Mouse (Mus musculus): ENCODE results near the gene Cdh11.
"Not testable (repeated sequence)": the region's sequence is repeated elsewhere in the genome, so short reads cannot be mapped to it uniquely, and the experiment has no call there.

Cdh11 gene

DNA sequence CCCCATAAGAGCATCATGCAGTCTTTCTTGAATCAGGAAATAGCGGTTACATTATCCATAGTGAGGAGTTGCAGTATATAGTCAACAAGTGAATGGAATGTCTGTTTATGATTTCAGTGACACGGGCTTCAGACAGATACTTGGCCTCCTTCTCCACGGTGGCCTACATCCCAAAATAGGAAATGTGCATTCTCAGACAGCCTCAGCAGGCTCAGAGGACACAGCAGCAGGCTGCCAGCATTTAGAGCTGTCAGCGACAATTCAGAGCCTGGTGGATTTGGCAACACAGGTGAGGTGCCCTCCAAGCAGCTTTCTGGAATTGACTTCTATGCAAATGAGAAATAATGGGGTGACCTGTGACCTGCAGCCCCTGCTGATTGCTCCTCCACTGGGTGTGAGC, 69.5 kb downstream of the Cdh11 start:
- DNase-seq (ENCODE audit: low read depth): no peak

DNA sequence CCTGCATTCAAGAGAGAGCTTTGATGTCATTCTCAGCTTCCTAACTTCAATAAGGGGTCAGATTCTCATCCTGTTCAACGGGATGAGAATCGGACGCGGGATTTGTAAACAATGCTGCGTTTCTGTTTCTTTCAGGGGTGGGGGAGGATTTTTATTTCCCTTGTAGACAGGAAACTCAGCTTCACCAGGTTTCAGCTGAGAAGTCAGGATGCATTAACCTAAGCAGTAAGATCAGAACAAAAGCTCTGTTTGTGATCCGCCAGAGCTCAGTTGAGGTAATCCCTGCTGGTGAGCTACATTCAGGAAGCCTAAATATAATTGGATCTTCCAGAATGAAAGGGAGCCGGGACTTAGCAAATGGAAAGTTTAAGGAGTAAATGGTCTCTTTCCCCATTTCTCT, 78.1 kb downstream of the Cdh11 start:
- DNase-seq (ENCODE audit: low read depth): no peak

DNA sequence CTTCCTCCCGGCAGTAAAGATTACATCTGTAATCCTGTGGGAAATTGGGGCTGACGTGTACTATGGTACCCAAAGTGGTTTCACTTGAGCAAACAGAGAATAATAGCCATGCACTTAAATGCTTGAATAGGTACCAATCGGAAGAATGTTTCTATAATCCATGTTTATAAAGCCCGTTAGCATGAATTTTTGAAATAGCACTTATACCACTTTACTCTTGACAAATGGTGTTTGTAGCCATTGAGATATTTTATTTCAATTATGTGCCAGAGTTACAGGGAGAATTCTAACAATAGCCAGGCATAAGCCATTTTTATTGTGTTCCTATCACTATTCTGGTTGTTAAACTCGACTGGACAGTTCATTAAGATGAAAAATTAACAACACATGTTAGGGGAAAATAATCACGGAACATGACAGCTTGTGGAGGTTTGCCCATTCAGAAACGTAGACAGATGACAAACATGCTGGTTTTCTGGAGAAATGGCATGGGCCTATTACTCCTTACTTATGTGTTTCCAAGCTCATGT, 80.0 kb downstream of the Cdh11 start:
- no peak for DNase-seq (ENCODE audit: low read depth)

DNA sequence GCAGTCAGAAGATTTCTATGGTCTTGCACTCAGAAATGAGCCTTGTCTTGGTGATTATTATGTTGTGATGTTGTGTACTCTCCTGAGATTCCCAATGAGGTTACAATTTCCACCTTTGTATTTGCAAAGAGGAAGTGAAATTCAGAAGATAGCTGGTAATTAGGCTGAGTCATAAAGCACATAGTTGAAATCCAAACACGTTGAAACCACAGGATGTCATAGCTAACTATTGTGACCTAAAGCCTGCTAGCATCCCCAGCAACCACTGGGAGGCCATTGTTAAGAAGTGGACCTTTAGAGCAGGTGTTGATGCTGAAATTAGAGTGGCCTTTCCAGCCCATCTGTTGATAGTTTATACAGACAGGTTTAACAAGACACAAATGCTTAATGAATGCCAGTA, 85.2 kb downstream of the Cdh11 start:
- DNase-seq (ENCODE audit: low read depth): peak; percentile 60

DNA sequence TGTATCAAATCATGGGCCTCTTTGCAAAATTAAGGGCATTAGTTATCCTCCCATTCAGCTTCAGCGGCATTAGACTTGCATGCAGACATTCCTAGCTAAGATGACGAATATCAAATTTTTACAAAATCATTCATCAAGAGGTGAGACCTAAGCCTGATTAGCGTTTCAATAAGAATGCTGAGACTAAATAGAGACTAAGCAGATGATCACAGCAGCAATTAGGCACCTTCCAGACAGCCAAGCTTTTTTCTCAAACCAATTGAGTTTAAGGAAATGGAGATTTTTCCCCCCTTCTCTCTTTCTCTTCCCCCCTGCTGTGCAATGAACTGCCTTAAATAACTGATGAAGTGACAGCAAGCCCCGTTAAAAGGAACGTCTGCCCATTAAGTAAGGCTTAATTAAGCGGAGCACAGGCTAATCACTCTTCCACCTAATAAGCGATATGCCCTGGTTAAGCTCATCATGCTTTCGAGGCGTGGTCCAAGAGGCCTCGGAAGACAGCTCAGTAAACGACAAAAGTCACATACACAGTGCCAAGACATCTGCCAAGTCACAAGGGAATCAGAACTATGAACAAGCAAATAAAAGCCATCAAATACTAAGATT, 87.1 kb downstream of the Cdh11 start:
- no peak for DNase-seq (ENCODE audit: low read depth)

DNA sequence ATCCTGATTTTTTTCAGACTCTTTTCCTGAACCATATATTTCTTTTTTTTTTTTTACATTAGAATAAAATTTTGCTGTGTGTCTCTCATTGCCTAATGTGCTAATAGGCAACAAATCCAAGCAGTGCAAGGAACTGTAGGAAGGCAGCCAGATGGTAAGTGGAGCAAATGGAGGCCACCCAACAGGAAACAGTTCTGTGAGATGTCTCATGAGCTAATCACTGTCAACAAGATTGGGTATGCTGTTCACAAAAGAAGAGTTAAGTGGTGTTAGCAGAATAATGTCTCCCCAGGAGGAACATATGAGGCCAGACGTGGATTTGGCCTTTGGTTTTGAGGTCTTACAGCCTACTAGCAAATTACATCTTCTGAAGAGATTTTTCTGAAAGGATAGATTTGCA, 92.0 kb downstream of the Cdh11 start:
- DNase-seq (ENCODE audit: low read depth): no peak

DNA sequence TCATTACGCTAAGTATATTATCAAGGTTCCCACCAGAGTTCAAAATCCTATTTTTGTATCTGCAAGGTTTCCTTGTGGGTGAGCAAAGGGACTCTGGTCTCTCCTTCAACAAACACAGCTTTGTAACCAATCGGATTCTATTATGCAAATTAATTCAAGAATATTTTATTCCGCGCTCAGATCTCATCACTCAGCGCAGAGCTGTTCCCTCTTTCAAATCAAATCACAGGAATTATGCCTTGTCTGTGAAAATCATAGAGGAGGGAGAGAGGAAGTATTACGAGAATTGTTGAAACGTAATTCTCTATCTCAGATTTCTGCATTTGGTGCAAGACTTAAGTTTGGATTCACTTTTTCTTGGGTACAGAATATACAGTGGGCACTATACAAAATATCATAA, 100.0 kb downstream of the Cdh11 start:
- not testable (repeated sequence) for DNase-seq (ENCODE audit: low read depth)

DNA sequence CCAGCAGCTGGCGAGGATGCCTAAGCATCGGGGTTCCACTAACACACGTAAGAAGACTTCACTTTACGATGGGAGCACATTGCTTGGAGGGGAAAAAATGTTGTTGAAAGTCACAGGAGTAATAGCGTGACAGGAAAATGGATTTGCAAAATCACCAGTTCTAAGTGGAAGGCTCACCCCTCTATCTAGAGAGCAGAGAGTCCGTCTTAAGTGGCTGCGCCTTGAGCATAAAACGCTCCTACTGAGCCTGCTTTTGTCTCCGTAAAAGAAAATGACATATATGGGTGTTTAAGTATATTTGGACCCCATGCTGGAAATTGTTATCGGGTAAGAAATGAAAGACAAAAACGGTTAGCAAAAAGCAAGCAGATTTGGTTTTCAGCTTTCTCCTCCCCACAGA, 100.4 kb downstream of the Cdh11 start:
- no peak for DNase-seq (ENCODE audit: low read depth)

DNA sequence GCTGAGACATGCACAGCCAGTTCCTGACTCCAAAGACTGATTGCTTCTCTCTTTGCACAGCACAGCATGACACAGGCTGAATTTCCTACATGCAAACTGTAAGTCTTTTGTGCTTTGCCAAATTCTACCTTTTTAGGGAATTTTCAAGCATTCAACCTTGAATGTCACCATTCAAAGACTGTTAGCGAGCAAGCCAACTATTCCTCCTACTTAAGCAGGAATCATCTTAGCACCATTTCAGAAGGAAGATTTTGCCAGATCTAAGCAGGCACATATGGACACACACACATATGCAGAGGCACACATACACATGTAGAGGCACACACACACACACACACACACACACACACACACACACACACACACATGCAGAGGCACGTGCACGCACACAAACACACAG, 108.3 kb downstream of the Cdh11 start:
- no peak for DNase-seq (ENCODE audit: low read depth)

DNA sequence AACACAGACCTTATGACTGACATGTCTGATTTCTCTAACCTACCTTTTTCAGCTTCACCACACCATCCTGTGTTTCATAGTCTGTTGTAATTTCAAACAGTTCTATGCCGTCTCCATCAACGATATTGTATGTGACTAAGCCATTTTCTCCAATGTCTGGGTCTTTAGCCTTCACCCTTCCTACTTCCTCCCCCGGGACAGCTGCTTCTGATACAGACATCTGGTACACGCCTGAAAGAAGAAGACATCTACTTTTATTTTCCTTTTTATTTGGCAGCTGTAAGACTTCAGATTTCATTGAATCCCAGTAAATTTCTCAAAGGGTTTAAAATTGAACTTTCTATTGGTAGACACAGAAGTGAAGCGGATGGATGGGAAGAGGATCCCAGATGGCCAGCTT, 120.9 kb downstream of the Cdh11 start:
- DNase-seq (ENCODE audit: low read depth): not testable (repeated sequence)

DNA sequence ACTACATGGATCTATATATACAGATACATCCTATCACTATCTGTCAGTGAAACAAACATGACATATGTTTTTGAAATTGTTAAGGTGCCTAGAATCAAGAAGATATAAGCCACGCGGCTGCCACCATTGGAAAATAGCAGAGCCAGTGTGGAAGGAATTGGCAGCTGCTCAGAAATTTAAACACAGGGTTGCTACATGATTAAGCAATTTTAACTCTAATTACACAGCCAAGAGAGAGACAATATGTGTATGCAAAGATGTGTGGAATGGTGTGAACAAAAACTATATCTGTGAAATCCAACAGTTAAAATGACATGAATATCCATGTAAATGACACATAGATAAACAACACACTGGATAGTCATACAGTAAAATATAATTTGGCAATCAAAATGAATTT, 128.9 kb downstream of the Cdh11 start:
- DNase-seq (ENCODE audit: low read depth): no peak

DNA sequence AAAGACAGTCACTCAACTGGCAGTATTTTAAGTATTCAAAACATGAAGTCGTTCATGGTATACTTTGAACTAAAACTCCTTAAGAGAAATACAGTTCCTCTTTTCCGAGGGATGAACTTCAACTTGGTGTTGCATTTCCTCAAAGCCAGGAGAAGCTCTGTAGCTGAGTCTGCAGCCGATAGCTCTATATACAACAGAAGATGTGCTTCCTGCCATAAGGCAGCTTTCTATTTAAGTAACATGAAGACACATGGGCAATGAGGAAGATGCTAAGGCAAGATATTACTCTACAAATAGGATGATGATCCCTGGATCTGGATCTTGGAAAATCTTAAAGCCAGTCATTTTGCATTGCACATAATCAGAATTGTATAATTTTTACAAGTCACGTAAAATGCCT, 133.5 kb downstream of the Cdh11 start:
- peak; percentile 47 for DNase-seq (ENCODE audit: low read depth)

DNA sequence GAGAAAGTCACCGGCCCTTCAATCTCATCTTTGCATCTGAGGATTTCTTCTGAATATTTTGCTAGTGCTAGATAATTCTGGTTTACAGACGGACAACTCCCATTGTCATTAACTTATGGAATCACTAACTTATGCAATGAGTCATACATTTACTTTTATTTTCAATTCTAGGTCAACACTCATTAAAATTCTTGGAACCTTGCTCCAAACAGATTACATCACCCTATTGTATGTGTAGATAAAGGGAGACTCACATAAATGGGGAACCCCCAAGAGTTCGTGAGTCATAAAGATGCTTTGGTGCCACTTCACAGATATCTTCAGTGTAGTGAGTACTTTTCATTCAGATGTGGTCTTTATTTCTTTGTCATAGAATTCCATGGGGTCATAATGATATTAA, 158.3 kb downstream of the Cdh11 start:
- DNase-seq (ENCODE audit: low read depth): peak; percentile 5

DNA sequence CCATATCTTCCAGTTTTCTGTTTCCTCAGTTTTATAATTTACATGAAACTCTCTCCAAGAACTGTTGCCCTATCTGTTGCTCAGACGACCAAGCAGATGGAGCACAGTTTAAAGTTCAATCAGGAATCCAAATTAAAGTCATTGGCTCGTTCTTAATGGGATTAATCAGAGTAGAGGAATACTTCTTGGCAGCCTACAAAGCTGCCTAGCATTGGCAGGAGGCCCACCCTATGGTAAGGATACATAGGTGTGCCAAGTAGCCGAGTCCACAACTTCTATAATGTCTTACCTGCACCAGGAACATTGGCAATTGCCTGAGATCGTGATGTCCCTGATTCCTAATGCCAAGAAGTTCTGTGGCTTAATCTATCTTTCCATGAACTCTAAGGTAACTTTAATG, 173.3 kb downstream of the Cdh11 start:
- no peak for DNase-seq (ENCODE audit: low read depth)

DNA sequence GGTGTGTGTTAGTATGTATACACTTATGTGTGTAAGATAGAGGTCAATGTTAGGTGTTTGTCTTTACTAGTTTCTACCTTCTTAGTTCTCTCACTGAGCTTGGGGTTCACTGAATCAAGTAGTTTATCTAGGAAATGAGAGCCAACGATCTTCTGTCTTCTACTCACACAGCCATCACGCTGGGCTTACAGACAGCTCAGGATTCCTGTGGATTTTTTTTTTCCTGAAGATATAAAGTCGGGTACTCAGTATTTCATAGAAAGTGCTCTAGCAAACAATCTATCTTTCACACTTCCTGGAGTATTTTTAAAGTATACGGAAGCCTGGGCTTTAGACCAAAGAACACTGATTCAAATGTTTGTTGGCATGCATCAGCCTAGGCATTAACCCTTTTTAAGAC, 184.1 kb downstream of the Cdh11 start:
- DNase-seq (ENCODE audit: low read depth): no peak

DNA sequence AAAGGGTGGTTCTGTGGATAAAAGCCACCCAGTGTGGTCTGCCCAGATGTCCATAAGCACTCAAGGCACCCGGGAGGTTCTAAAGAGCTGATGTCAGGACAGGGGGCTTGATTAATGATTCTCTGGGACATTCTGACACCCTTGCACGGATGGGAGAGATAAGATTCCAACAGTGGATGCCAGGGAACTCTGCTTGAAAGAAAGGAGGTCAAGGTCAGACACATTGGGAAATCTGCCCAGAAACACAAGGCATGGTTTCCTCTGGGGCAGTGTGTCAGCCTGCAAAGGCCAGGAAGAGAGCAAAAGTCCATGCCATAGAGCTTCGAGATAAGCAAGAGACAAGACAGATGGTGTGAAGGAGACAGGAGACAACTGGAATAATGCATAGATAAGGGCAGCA, 188.9 kb downstream of the Cdh11 start:
- DNase-seq (ENCODE audit: low read depth): no peak

DNA sequence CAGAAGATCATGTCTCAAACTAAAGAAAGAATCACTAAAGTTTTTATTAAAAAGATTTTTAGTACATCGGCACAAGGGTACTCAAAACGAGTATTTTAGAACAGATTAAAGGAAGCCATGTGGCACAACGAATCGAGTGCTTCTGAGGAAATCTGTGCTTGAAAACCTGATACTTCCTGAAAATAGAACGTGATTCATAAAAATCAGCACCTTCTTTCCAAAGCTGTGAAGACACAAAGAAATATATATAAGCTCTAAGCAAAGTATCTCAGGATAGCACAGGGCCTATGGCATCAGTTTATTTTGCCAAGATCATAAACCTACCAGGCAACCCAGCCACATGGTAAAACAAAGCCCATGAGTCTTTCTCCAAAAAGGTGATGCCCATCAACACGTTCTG, 191.5 kb downstream of the Cdh11 start:
- no peak for DNase-seq (ENCODE audit: low read depth)

Measured in 416B (cell line).